In genomic region chr1:89118836-89119235, GRCm38 (mm10) we compare ENCODE assay signal across 10 mouse cellular contexts. TPM values are rescaled to one million over a fixed set of nuclear protein-coding genes. Genes with fewer than 3 reads are reported as not detected.
"Had no signal": no experiment of that assay in that cellular context is flagged by ENCODE, and none has a peak within 500 bp of the region (broad histone marks: within the 10 kb centered on the region; RNA-seq: fewer than 3 reads in every experiment).

No protein-coding gene starts in this region.

- H3K4me2 ChIP-seq: limb, embryonic 13.5 days; midbrain, embryonic 13.5 days; stomach, embryonic 15.5 days had no signal

- H3K36me3 ChIP-seq: limb, embryonic 13.5 days; midbrain, embryonic 13.5 days; stomach, embryonic 15.5 days had no signal

- ATAC-seq: midbrain, embryonic 13.5 days had no signal

- H3K27ac ChIP-seq: limb, embryonic 13.5 days; liver, embryonic 14.5 days; midbrain, embryonic 13.5 days; stomach, embryonic 15.5 days had no signal

- H3K27me3 ChIP-seq: limb, embryonic 13.5 days; midbrain, embryonic 13.5 days; stomach, embryonic 15.5 days had no signal

- H3K4me3 ChIP-seq: limb, embryonic 13.5 days; midbrain, embryonic 13.5 days; stomach, embryonic 15.5 days had no signal

- H3K9me3 ChIP-seq: limb, embryonic 13.5 days; midbrain, embryonic 13.5 days; stomach, embryonic 15.5 days had no signal

- H3K9ac ChIP-seq: limb, embryonic 13.5 days; liver, embryonic 14.5 days; midbrain, embryonic 13.5 days; stomach, embryonic 15.5 days had no signal

- DNase-seq: kidney, postnatal 14 days; left cerebral cortex, postnatal 4 days; lung, postnatal 14 days; right cerebral cortex, postnatal 14 days; thymus, postnatal 36 days had no signal

RNA-seq across cellular contexts. Expression of gene Sh3bp4, which starts 48.6 kb away (rescaled TPM):
- total RNA-seq: megakaryocyte-erythroid progenitor cell, adult 5-6 weeks had no signal
